Mouse (Mus musculus): Measurements from ENCODE around the gene Irs1.

DNA sequence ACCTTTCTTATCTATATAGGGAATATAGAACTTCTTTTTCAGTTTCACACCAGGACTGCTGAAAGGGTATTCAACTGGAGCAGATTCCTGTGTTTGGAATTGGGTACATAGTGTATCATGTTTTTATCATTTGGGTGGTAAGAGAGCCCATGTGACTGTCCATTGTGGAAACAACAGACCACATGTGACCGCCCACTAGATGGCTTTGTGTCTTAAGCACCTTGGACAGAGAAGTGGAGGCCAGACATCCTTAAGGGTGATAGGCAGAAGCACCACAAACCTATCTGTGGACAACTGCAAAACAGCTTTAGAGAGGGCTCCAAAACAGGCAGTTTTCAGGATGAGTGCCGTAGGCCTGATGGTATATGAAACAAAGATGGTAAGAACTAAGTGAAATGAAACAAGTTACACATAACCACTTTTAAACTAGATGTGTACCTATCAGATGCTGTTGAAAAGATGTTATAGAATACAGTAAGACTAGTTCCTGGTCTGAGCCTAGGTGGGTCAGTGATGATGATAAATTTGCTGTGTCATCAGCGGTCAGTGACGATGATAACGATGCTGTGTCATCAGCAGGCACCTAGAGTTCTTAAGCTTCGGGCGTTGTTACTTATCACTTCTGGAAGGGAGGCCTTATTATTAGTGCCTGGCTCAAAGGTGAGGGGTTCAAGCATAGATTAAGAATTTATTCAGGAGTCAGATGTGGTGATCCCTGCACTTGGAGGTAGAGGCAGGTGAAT, 37.0 kb upstream of the Irs1 start:
- TF ChIP-seq CTCF (IDR thresholded peaks at IDR 0.05; ENCODE audit: extremely low read depth, insufficient read depth, low read length) (no peak), POLR2A (IDR thresholded peaks at IDR 0.05; ENCODE audit: extremely low read depth, insufficient read depth, low read length) (no peak)
